Mouse (Mus musculus) frontal cortex, postnatal 36 days (tissue): ENCODE measurements at regions not wholly inside any gene's neighbourhood (a gene's known extent, or its start where the extent isn't known, plus 50 kb on each side); places are given as distances from the start of the nearest gene placed in this dataset.
A peak's percentile ranks its signal among the peaks of the same experiment; 100 is the strongest.
"Not testable (repeated sequence)": the region's sequence is repeated elsewhere in the genome, so short reads cannot be mapped to it uniquely, and the experiment has no call there.

Experiments
- DNase-seq, 2 experiments: peaks; one replicate each; pipeline ENCODE4 v3.0.0; 2022; ENCODE audit warnings: low spot score in 2 of 2

DNA sequence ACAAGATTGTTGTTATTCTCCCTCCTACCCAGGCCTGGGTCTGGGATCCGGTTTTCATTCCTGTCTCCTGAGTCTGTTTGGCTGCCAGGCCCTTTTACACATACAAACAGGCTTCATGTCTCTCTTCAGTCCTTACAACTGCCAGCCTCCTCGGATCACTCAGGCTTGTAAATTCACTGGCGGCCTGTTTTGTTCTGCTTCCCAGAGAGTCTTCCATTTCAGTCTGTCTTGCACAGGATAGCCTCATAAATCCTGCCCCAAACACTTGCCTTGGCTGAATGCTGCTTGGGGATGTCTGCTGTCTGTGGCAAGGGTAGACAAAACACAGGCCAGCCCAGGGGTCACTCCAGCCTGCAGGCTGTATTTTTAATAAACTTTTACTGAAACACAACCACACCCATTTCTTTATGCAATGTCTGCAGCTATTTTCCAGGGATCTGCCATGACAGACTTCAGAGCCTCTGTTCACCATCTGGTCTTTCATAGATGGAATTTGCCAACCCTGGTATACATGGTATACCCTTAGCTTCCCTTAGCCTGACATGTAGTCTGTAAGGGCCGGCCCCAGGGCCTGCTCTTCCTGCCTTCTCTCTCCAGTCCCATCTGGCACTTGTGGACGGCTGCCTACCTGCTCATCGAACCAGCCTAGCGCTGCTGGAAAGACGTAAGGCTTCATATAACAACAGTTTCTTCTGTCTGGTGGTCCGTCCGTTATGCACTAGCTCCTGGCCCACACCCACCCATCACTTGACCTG, 149.0 kb upstream of the Mocs1 start:
- DNase-seq, result no peak

DNA sequence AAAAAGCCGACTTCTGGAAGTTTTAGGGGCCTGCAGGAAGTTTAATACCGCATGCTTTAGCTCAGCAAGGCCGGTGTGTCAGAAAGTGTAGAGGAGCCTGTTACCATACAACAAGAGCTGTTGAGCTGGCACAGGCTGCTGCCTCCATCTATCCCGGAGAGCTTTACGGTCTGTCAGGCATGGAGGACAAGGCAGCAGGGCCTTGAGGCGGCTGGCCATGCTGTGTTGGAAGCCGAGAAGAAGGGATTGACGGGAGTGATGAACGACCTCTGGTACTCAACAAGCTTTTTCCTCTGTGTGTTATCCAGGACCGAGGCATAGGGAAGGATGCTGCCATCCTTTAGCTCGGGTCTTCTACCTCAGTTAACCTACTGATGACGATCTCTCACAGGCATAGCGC, 146.8 kb upstream of the Mocs1 start:
- DNase-seq, result no peak

DNA sequence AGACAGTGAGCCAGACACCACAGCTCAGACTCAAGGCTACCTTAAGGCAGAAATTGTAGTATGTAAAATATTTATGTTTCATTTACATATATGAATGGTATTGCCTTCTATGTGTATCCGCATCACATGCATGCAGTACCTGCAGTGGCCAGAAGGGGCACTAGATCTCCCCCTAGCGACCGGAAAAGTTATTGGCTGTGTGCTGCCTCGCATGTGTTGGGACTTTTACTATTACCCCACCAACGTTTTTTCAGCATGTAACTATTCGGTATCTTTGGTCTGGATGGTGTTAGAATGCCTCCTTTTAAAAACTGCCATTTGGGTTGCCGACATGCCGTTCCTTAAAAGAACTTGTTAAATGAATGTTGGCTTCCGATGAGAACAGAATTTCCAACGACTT, 145.7 kb upstream of the Mocs1 start:
- no peak for DNase-seq

DNA sequence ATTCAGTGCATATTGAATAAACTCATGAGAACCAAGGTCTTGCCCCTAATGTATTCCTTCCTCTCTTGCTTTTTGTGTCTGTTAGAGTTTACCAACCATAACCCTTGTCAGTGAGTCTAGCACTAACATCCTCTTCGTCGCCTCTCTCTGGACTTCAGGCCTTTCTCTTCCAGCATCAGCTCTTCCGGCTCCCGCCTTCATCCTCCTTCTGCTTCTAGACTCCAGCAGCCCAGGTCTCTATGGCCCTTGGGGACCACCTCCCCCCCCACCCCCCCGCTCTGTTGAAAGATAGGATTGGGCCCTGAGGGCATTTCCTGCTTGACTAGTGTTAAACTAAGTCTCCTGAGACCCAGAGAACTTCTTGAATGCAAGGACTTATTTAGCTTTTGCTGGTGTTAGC, 144.7 kb upstream of the Mocs1 start:
- DNase-seq, result no peak

DNA sequence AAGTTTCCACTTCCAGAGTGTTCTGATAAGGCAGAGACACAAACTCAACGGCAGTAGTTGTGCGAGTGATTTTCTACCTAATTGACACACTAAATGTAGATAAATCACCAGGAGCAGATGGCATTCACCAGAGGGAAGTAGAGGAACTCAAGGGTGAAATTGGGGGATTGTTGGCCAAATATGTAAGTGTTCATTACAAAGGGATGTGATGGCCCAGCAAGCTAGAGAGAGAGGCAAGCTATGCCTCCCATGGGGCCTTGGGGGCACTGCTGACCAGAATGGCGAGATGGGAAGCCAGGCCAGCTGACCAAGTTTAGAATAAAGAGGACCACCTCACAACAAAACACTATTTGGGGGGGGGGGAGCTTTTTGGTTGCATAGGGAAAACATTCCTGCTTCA, 136.5 kb upstream of the Mocs1 start:
- DNase-seq, result no peak

DNA sequence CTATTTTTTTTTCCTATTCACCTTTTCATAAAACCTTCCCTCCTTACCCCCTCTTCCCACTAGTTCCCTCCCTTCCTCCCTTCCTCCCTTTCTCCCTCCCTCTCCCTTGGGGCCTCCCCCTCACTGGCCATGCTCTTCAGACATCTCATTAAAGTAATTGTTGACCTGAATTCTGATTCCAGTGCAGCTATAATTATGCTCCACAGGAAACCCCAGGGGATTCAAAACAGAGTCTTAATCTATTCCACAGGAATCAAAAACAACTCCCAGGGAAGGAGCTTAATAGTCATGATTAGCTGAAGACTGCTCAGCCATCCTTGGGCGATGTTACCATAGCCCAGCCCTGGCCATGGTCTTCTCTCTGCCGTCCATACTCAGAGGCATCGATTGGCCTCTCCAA, 123.7 kb upstream of the Mocs1 start:
- DNase-seq, result no peak

DNA sequence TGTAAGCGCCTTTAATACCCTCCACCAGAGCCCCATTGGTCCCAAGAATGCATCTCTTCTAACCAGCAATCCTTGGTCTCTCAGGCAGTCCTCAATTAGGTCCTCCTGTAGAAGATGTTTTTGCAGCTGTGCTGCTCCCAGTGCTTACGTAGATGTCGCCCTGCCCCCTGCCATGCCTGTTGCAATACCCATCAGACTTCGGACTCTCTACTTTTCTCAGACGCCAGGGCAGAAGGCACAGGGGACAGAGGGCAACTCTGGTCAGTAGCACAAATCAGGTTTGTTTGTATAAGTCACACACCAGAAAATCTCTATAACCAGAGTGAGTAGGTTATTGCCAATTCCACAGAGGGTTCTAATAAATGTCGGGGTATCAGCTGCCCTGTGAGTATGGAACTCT, 123.0 kb upstream of the Mocs1 start:
- no peak for DNase-seq

DNA sequence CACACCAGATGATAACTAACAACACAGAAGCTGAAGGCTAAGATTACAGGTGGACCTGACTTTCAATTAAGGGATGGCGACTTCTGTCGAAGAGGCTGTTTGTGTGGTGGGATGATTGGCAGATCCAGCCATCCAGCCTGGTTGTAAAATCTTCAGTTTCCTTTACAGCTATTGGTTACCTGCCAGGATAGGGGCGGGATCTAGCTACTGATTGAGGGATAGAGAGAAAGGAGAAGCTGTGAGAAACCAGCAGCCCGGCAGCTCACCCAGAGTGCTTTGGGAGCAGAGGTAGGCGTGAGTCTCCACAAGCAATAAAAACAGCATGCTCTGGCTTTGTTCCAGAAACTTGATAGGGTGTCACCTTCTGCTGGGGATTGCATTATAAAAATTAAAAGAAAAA, 119.1 kb upstream of the Mocs1 start:
- DNase-seq, result peak; percentile 68 to 83

GRCm38 (mm10) chr17:49314196-49314595, 114.0 kb upstream of the Mocs1 start:
- no peak for DNase-seq

- DNase-seq, result no peak
Observed at GRCm38 (mm10) chr17:49327524-49327923, 100.6 kb upstream of the Mocs1 start.

DNA sequence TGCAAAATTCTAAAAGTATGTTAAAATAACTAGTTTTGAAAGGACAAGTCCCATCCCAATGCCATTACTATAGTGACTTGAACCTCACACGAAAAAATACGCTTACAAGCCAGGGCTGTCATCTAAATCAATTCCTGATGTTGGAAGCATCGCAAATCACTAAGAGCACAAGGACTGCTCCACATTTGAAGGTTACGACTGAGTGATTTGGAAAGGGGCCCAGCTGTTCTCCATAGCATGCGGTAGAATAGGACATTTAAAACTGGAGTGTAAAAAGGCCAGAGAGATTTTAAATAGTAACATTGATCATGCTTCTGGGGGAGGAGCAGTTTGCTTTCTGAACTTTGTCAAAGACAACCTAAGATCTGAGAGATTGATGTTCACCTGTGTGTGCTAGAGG, 92.8 kb upstream of the Mocs1 start:
- no peak for DNase-seq

- peak in 1 of 2 experiments; percentile 1 for DNase-seq
Observed at GRCm38 (mm10) chr17:49337881-49338280, 90.3 kb upstream of the Mocs1 start.

- no peak for DNase-seq
Observed at GRCm38 (mm10) chr17:49342636-49343035, 85.5 kb upstream of the Mocs1 start.

GRCm38 (mm10) chr17:49346701-49347100, 81.5 kb upstream of the Mocs1 start:
- DNase-seq, result peak; percentile 40 to 70

DNA sequence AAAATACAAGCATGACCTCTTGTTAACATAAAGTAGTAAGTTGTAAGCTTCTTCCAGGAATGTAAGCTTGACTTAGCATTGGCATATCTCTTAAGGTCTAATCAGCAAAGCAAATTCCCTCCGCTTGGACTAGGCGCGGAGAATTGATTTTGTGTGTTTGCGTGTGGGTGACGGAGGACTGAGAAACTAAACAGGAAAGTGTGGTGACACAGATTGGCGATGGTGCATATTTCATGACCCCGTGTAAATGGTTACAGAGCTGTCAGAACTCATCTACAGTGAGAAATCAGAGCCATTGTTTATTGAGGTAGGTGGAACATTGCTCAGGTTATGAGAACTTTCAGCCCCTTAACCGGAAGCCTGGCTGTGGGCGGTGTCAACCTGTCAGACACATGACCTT, 78.8 kb upstream of the Mocs1 start:
- DNase-seq, result no peak

DNA sequence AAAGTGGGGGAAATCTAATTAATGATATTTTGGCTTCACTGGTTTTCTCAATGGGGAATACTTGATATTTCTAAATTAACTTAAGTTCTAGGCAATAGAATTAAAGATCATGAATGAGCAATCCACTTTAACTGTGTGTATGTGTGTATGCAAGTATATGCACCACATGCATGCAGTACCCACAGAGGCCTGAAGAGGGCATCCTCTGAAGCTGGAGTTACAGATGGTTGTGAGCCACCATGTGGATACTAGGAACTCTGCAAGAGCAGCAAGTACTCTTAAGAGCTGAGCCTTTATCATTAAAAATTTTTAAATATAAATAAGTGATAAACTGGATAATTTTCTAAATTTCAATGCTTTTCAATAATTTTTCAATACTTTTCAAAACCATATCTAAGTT, 69.0 kb upstream of the Mocs1 start:
- DNase-seq, result no peak

GRCm38 (mm10) chr17:49360251-49360650, 67.9 kb upstream of the Mocs1 start:
- not testable (repeated sequence) for DNase-seq

- no peak for DNase-seq
Observed at GRCm38 (mm10) chr17:49367791-49368190, 60.4 kb upstream of the Mocs1 start.

DNA sequence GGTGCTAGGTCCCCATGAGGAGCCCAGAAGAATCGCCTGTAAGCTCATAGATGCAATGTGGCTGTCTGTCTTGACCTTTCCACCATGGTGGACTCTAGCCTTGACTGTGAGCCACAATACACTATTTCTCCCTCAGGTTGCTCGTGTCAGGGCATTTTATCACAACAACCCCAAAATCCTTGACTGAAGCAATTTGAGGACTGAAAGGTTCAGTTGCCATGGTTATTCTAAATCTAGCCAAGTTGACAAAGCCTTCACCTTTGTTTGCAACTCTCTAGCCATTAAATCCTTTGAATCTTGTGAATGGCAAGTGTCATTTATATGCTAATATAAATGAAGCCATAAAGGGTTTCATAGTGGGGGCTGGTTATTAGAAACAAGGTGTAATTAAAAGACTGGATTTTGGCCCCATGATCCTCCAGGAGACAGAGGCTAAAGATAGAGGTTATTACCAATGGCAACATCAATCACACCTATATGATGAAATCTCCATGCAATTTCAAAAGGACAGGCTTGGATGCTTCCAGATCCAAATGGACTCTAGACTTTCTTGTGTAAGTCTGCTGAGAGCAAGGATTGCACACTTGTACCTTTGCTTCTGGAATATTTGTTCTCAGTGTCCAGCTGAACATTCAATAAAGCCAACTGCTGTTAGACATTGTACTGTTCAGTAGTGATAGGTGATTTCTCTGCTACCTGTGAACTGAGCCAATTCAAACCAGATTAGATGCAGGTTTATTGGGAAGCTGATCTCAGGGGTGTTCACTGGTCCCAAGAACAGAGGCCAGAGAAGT, 59.5 kb upstream of the Mocs1 start:
- no peak for DNase-seq

DNA sequence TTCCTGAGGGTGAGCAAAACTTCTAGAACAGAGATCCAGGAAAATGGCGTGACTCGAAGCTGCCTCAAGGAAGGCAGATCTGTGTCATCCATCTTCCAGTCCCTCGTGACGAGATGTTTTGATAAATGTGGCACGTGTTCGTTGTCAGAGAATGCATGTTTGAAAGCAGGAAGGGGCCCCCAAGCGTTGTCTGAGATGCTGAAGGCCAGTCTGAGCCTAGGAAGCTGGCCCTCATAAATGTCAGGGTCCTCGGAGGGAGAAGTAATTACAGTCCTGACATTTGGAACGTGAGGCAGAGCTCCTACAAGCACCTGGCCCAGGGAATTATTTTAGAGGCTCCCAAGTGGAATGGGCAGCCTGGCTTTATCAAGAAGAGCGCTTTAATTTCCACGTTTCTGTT, 50.5 kb upstream of the Mocs1 start:
- DNase-seq, result no peak
